Mouse (Mus musculus) embryonic facial prominence, embryonic 11.5 days (tissue): Measurements from ENCODE around the gene Mrm3. TPM values are rescaled to one million over a fixed set of nuclear protein-coding genes. Genes with fewer than 3 reads are reported as not detected.

Experiments
- ATAC-seq: fragments of 200-750 bp; cut with Nextera tagmentation; replicated peaks from 2 replicates; pipeline ENCODE4 v1.8.0; 2017; ENCODE audit warnings: low read depth; ENCODE audit not compliant: insufficient number of reproducible peaks, low FRiP score, low TSS enrichment
- DNase-seq: peaks from one replicate; pipeline ENCODE4 v3.0.0-alpha.2; 2015; ENCODE audit warnings: low spot score
- H3K27ac ChIP-seq: fragments of 300-500 bp; sonication (generic); replicated peaks from 2 replicates; pipeline ENCODE4 v1.5.1; 2014; ENCODE audit warnings: mild to moderate bottlenecking, low read depth, low read length, control low read depth
- H3K27me3 ChIP-seq: fragments of 300-500 bp; sonication (generic); 2 replicates; pipeline ENCODE4 v1.6.1; 2014; ENCODE audit warnings: mild to moderate bottlenecking, low read length, moderate library complexity, mixed read lengths; ENCODE audit not compliant: control insufficient read depth, insufficient read depth
- H3K36me3 ChIP-seq: fragments of 300-500 bp; sonication (generic); replicated peaks from 2 replicates; pipeline ENCODE4 v1.6.1; 2014; ENCODE audit warnings: low read depth, mild to moderate bottlenecking, low read length, moderate library complexity, mixed read lengths; ENCODE audit not compliant: control insufficient read depth, insufficient read depth
- H3K4me1 ChIP-seq: fragments of 300-500 bp; sonication (generic); 2 replicates; pipeline ENCODE4 v1.6.1; 2014; ENCODE audit warnings: low read length, mixed read lengths; ENCODE audit not compliant: control insufficient read depth, insufficient read depth
- H3K4me2 ChIP-seq: fragments of 300-500 bp; sonication (generic); 2 replicates; pipeline ENCODE4 v1.6.1; 2014; ENCODE audit warnings: low read depth, mild to moderate bottlenecking, control low read depth, low read length, moderate library complexity
- H3K4me3 ChIP-seq: fragments of 300-500 bp; sonication (generic); 2 replicates; pipeline ENCODE4 v1.5.1; 2014; ENCODE audit warnings: low read depth, low read length, control low read depth
- H3K9ac ChIP-seq: fragments of 300-500 bp; sonication (generic); replicated peaks from 2 replicates; pipeline ENCODE4 v1.6.1; 2014; ENCODE audit warnings: mild to moderate bottlenecking, control low read depth, low read length
- H3K9me3 ChIP-seq: fragments of 300-500 bp; sonication (generic); replicated peaks from 2 replicates; pipeline ENCODE4 v1.6.1; 2016; ENCODE audit warnings: mild to moderate bottlenecking, low read length, inconsistent platforms, mixed read lengths; ENCODE audit not compliant: control insufficient read depth
- WGBS: fragments of 180-500 bp; shearing (Covaris S2); extraction: QIAGEN DNeasy Blood & Tissue Kit; methylation state at CpG from one replicate; pipeline ENCODE4 v1.1.7; 2014; 5-methylcytosine and 5-hydroxymethylcytosine counted together
- polyA plus RNA-seq: library from polyadenylated mRNA; unstranded; fragments of >200 nt; fragmentation: Nextera tagmentation; extraction: Ambion mirVana; gene quantifications from 2 replicates; pipeline ENCODE4 v1.2.1, GENCODE M21; 2014

Mrm3 gene
- polyA plus RNA-seq, 1 experiment from 2014 or later, result 22.4 TPM

GRCm38 (mm10) chr11:76256129-76256528 is 12.6 kb downstream of the Mrm3 start:
- Histone ChIP-seq H3K4me3 (no peak overlapping the region), H3K9me3 (no peaks in the 10 kb centered on the region), H3K27me3 (no peaks in the 10 kb centered on the region), H3K4me2 (no peak overlapping the region), H3K36me3 (no peaks in the 10 kb centered on the region), H3K27ac (no peak overlapping the region), H3K4me1 (peaks cover 11% of the 10 kb centered on the region), H3K9ac (no peak overlapping the region)
- 17% methylated on average over 5 of the region's 5 CpGs for WGBS
- no peak for ATAC-seq
- DNase-seq, result peak; percentile 72

DNA sequence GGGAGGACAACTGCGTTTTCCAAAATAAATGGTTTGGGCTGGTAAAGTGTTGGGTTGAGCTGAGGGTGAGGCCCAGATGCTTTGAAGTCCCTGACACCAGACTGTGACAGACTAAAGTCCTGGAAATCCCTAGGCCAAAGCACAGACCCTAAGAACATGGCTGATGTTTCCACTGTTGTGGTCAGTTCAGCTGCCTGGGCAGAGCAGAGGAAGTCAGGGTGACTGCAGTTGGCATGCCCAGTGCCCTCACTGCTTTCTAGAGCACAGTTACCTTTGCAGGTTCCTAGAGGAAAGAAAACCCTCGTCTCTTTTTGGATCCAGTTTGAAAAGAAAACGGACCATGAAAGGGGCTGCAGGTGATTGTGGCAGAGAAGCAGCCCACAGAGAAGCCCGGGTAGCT is 13.9 kb downstream of the Mrm3 start:
- Histone ChIP-seq H3K4me1 (peaks cover 11% of the 10 kb centered on the region), H3K4me3 (no peak overlapping the region), H3K9ac (no peak overlapping the region), H3K9me3 (no peaks in the 10 kb centered on the region), H3K36me3 (no peaks in the 10 kb centered on the region), H3K27ac (no peak overlapping the region), H3K4me2 (no peak overlapping the region), H3K27me3 (no peaks in the 10 kb centered on the region)
- DNase-seq, result no peak
- WGBS, result 80% methylated on average over 4 of the region's 4 CpGs
- ATAC-seq, result no peak

DNA sequence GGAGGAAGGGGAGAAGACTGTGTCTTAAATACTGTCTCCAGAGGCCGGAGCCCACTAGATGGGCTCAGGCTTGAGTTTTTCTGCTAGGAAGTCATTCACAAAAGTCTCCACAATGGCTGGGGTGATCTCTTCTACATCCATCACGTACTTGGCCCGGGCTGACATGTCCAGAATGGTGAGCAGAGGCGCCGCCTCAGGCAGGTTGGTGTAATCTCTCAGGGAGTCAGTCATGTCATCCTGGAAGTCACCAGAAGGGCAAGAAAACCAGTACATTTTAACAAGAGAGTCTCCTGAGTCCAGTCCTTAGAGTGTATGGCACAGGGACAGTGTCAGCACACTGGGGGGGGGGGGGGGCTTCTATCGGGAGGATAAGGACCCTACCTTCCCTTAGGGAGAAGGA is 15.0 kb downstream of the Mrm3 start:
- no peaks in the 10 kb centered on the region for H3K9me3 ChIP-seq
- DNase-seq (no peak), ATAC-seq (no peak)
- no peaks in the 10 kb centered on the region for H3K27me3 ChIP-seq
- no peak overlapping the region for H3K4me3 ChIP-seq
- H3K4me2 ChIP-seq, result no peak overlapping the region
- no peak overlapping the region for H3K9ac ChIP-seq
- no peak overlapping the region for H3K27ac ChIP-seq
- 84% methylated on average over 6 of the region's 6 CpGs for WGBS
- H3K36me3 ChIP-seq, result no peaks in the 10 kb centered on the region
- peaks cover 18% of the 10 kb centered on the region for H3K4me1 ChIP-seq

DNA sequence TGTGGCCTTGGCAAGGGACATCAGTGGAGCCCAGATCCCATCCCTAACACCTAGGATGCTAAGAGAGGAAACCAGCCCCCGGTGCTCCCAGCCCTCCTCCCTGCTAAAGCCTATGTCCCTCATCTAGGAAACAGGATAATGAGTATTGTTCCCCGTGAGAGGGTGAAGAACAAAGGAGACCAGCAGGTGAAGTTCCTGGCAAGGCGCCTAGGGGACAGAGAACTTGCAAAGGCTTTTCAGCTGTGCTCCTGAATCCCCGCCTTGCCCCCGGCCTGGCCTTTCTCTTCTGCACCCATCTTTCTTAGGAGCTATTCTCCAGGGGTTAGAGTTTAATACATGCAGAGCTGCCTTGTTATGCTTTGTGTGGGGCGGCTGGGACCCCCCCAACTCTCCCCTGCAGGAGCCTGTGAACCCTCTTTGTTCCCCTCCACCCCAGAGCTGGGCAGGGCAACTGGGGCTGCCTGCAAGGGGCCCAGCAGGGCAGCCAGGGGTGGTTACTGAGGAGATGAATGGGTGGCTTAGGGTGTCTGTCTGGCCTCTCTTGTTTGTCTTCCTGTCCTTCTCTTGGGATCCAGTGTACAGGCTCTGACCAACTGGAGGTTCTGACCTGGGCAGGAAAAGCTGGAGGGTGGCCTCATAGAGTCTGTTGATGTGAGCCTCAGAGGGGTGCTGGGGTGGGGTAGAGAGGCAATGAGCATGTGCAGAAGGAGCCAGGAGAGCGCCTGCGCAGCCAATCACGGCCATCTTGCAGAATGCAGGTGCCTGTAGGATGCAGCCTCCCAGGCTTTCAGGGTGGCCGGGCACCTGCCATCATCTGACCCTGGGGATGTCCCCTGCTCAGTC is 16.9 kb downstream of the Mrm3 start:
- WGBS, result 61% methylated on average over 10 of the region's 10 CpGs
- Histone ChIP-seq H3K4me1 (peaks cover 18% of the 10 kb centered on the region), H3K4me2 (no peak overlapping the region), H3K27me3 (no peaks in the 10 kb centered on the region), H3K9ac (peak overlapping the region; percentile 22; the same call in 1 of the 2 replicates), H3K4me3 (no peak overlapping the region), H3K27ac (no peak overlapping the region), H3K9me3 (no peaks in the 10 kb centered on the region), H3K36me3 (no peaks in the 10 kb centered on the region)
- DNase-seq (no peak), ATAC-seq (no peak)

- Histone ChIP-seq H3K27me3 (no peaks in the 10 kb centered on the region), H3K4me1 (peaks cover 17% of the 10 kb centered on the region), H3K4me3 (no peak overlapping the region), H3K9ac (no peak overlapping the region), H3K9me3 (no peaks in the 10 kb centered on the region), H3K36me3 (no peaks in the 10 kb centered on the region), H3K4me2 (no peak overlapping the region), H3K27ac (no peak overlapping the region)
- no peak for ATAC-seq
- 74% methylated on average over 12 of the region's 12 CpGs for WGBS
- DNase-seq, result no peak
These were observed 17.7 kb downstream of the Mrm3 start for GRCm38 (mm10) chr11:76261224-76261623.

DNA sequence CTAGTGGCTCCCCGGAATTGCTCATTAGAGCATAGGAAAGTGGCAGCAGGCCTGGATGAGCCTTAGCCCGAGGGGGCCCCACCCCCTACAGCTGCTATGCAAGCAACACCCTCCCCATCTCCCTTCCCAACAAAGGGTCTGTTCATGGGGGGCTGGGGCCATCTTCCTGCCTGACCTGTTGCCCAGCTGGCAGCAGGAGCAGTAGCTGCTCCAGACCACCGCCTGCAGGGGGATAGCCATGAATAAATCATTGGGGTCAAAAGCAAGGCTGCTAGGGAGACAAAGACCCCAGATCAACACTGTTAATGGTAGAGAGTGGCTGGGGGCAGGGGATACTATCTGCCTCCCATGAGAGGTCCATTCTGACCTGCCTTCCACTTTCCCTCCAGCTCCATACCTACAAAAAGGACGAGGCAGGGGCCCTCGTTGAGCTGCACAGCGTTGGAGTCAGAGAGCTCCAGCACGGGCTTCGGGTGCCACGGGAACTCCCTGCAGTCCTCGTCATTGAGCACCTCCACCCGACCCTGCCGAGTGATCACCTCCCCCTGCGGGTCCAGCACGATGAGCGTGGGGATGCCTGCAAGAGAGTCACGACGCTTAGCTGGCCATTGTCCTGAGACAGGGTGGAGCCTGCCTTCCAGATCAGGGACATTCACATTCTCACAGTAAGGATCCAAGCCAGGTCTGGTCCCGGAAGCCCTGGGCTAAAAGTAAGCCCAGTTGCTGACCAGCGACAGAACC is 19.3 kb downstream of the Mrm3 start:
- Histone ChIP-seq H3K9ac (peak overlapping the region; percentile 18; the same call in 1 of the 2 replicates), H3K27me3 (no peaks in the 10 kb centered on the region), H3K27ac (no peak overlapping the region; the same call in 1 of the 2 replicates), H3K4me3 (no peak overlapping the region), H3K9me3 (no peaks in the 10 kb centered on the region), H3K4me1 (peaks cover 12% of the 10 kb centered on the region), H3K4me2 (no peak overlapping the region), H3K36me3 (no peaks in the 10 kb centered on the region)
- no peak for DNase-seq
- ATAC-seq, result no peak; the same call in 1 of the 2 replicates
- 10% methylated on average over 19 of the region's 19 CpGs for WGBS

GRCm38 (mm10) chr11:76267550-76267949 is 24.0 kb downstream of the Mrm3 start:
- ATAC-seq, result no peak
- Histone ChIP-seq H3K4me1 (peaks cover 7% of the 10 kb centered on the region; the same call in 1 of the 2 replicates), H3K27ac (no peak overlapping the region), H3K4me3 (no peak overlapping the region), H3K27me3 (no peaks in the 10 kb centered on the region), H3K36me3 (no peaks in the 10 kb centered on the region), H3K9me3 (no peaks in the 10 kb centered on the region), H3K4me2 (no peak overlapping the region), H3K9ac (peak overlapping the region; percentile 22)
- WGBS, result 53% methylated on average over 7 of the region's 7 CpGs
- no peak for DNase-seq

- no peak for ATAC-seq
- no peak for DNase-seq
- Histone ChIP-seq H3K36me3 (no peaks in the 10 kb centered on the region), H3K9ac (peak overlapping the region; percentile 22), H3K27me3 (no peaks in the 10 kb centered on the region), H3K4me2 (no peak overlapping the region), H3K4me3 (no peak overlapping the region), H3K4me1 (peaks cover 3% of the 10 kb centered on the region; the same call in 1 of the 2 replicates), H3K27ac (peak overlapping the region; percentile 56), H3K9me3 (no peaks in the 10 kb centered on the region)
- WGBS, result 40% methylated on average over 5 of the region's 5 CpGs
These were observed 24.5 kb downstream of the Mrm3 start for GRCm38 (mm10) chr11:76268001-76268459.
